Mouse (Mus musculus) heart, adult 2 months (tissue): ENCODE results near the gene Dnajc15. TPM values are rescaled to one million over a fixed set of nuclear protein-coding genes. Genes with fewer than 3 reads are reported as not detected.

ENCODE experiments used
- DNase-seq, 2 experiments: peaks; one replicate each; pipeline ENCODE4 v3.0.0; 2021
- H3K27ac ChIP-seq: fragments of 200-600 bp; 2 replicates; pipeline ENCODE4 v1.8.1; 2022
- H3K27me3 ChIP-seq: fragments of 200-500 bp; 2 replicates; pipeline ENCODE4 v1.6.1; 2012; ENCODE audit warnings: mild to moderate bottlenecking, low read length, inconsistent platforms, mixed read lengths; ENCODE audit not compliant: control insufficient read depth, insufficient read depth
- H3K36me3 ChIP-seq: fragments of 200-500 bp; 2 replicates; pipeline ENCODE4 v1.6.1; 2012; ENCODE audit warnings: low read length, inconsistent platforms; ENCODE audit not compliant: control insufficient read depth, insufficient read depth
- H3K4me1 ChIP-seq: fragments of 200-500 bp; 2 replicates; pipeline ENCODE4 v1.6.1; 2011; ENCODE audit warnings: low read length; ENCODE audit not compliant: control insufficient read depth, insufficient read depth
- H3K4me3 ChIP-seq: fragments of 200-600 bp; 2 replicates; pipeline ENCODE4 v1.8.1; 2022
- H3K79me2 ChIP-seq: fragments of 200-500 bp; replicated peaks from 2 replicates; pipeline ENCODE4 v1.6.1; 2012; ENCODE audit warnings: mild to moderate bottlenecking, inconsistent platforms, low read length, moderate library complexity, mixed read lengths; ENCODE audit not compliant: control insufficient read depth, insufficient read depth
- H3K9ac ChIP-seq: fragments of 200-500 bp; 2 replicates; pipeline ENCODE4 v1.6.1; 2012; ENCODE audit warnings: low read depth, mild to moderate bottlenecking, control low read depth, inconsistent platforms, low read length, mixed read lengths
- CTCF ChIP-seq: fragments of 200-600 bp; IDR thresholded peaks from 2 replicates; pipeline ENCODE4 v1.8.1; 2022; ENCODE audit warnings: antibody characterized with exemption, mild to moderate bottlenecking, moderate library complexity
- EP300 ChIP-seq: fragments of 200-500 bp; IDR thresholded peaks from 2 replicates; pipeline ENCODE4 v1.6.1; 2011; ENCODE audit warnings: low read depth, low read length, control low read depth; ENCODE audit not compliant: insufficient read depth
- POLR2A ChIP-seq: fragments of 200-500 bp; IDR thresholded peaks from 2 replicates; pipeline ENCODE4 v1.6.1; 2011; ENCODE audit warnings: mild to moderate bottlenecking, low read depth, low read length, control low read depth; ENCODE audit not compliant: insufficient read depth
- WGBS: fragments of 180-500 bp; shearing (Covaris S2); methylation state at CpG from one replicate; pipeline ENCODE4 v1.1.7; 2018; 5-methylcytosine and 5-hydroxymethylcytosine counted together
- intact Hi-C: fragments of 180-260 bp; cut with DNase I; formaldehyde crosslinking; loops from one replicate; pipeline ENCODE4 v1.15.1; 2025
- long read RNA-seq: library from polyadenylated mRNA; stranded (forward); transcript quantifications from one replicate; pipeline ENCODE4 v2.0.0, GENCODE M21; 2021
- polyA plus RNA-seq: library from polyadenylated mRNA; depleted of rRNA; stranded (reverse); fragments of >200 nt; gene quantifications from 2 replicates; pipeline ENCODE4 v1.2.3, GENCODE M21; 2012; rRNA removed
- total RNA-seq, 2 experiments: library from RNA; stranded (reverse); gene quantifications; 2 replicates each; pipeline ENCODE4 v1.2.3; 2021

Dnajc15 gene
- total RNA-seq (100 to 1,000 TPM; 243 to 278 TPM), polyA plus RNA-seq (20.8 and 39.1 TPM in 2 replicates)
- long read RNA-seq, full-length matches to known transcripts, result 133 of 140 reads
- long read RNA-seq, partial matches to known transcripts, result 1 of 140 reads
- long read RNA-seq, other reads (novel, unspliced or antisense), result 6 of 140 reads

- Histone ChIP-seq H3K9ac (peak within 1 kb of the TSS; percentile 76), H3K4me1 (peaks cover 1% of the 10 kb centered on the region), H3K36me3 (0 out of 2 replicates have a peak, but pooled peaks cover 2% of the 10 kb centered on the region), H3K27ac (peak within 1 kb of the TSS; percentile 77), H3K27me3 (no peaks in the 10 kb centered on the region), H3K79me2 (no peaks in the 10 kb centered on the region), H3K4me3 (peak within 1 kb of the TSS; percentile 95)
- peak; percentile 90 to 93 for DNase-seq
- intact Hi-C loops, result no loop called here
- TF ChIP-seq POLR2A (peak; percentile 22; the same call in 1 of the 2 replicates), EP300 (0 out of 2 replicates have a peak, but pooled peaks have one; percentile 10), CTCF (peak; percentile 41)
- WGBS, result 1% methylated on average over 44 of the region's 44 CpGs
Measured at GRCm38 (mm10) chr14:77874304-77875241, at the start of gene Dnajc15. Gene Dnajc15 (minus strand): TSS chr14:77875125.

GRCm38 (mm10) chr14:77923076-77923865, 48.3 kb upstream of the Dnajc15 start:
- intact Hi-C loops, result loop anchor here (5.0 to 10.0 kb wide), 2 partner anchors 438 to 1451 kb away; no protein-coding TSS in a partner anchor
- 54% methylated on average over 6 of the region's 6 CpGs for WGBS

DNA sequence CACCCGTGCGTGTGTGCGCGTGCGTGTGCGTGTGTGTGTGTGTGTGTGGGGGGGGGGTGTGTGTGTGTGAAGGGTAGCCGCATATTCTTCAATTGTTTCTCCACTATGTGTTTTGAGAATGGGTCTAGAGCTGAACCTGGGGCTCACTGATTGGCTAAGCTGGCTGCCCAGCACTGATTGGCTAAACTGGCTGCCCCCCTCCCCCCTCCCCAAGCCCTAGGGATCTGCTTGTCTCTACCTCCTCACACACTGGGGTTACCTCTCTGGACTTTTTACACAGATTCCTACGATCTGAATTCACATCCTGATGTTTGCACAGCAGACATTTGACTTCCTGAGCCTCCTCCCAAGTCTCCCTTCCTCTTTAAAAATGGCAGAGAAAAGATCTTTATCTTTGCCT, 46.7 kb upstream of the Dnajc15 start:
- no peak for DNase-seq
- WGBS, result 84% methylated on average over 8 of the region's 8 CpGs
- Histone ChIP-seq H3K4me1 (no peaks in the 10 kb centered on the region; the same call in 1 of the 2 replicates), H3K36me3 (no peaks in the 10 kb centered on the region), H3K27ac (no peak overlapping the region), H3K9ac (no peak overlapping the region), H3K27me3 (no peaks in the 10 kb centered on the region), H3K79me2 (no peaks in the 10 kb centered on the region), H3K4me3 (no peak overlapping the region)
- TF ChIP-seq CTCF (no peak), POLR2A (no peak), EP300 (no peak)
- intact Hi-C loops, result loop anchor here (5.0 to 10.0 kb wide), 2 partner anchors 437 to 1449 kb away; no protein-coding TSS in a partner anchor

More at GRCm38 (mm10) chr14:77923076-77923865, 48.3 kb upstream of the Dnajc15 start:
- Histone ChIP-seq H3K79me2 (no peaks in the 10 kb centered on the region), H3K4me3 (no peak overlapping the region), H3K27me3 (no peaks in the 10 kb centered on the region), H3K9ac (no peak overlapping the region), H3K27ac (no peak overlapping the region), H3K36me3 (no peaks in the 10 kb centered on the region), H3K4me1 (no peaks in the 10 kb centered on the region; the same call in 1 of the 2 replicates)
- TF ChIP-seq POLR2A, result no peak
- no peak for TF ChIP-seq EP300
- TF ChIP-seq CTCF, result no peak
- DNase-seq, result no peak

DNA sequence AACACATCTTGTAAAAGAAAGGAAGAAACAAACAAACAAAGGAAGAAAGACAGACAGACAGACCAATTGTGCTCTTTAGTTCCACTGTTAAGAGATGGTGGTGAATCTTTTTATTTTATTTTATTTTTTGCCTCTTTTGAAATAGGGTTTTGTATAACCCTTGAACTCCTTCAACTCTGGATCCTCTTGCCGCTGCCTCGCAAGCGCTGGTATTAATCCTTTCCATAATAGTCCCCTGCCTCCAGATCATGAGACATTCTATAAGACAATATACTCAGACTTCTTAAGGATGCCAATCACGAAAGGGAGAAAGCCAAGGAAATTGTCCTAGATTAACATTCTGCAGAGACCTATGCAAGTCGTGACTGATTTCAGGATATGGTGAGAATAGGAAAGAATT, 40.9 kb upstream of the Dnajc15 start:
- H3K4me3 ChIP-seq, result no peak overlapping the region
- 89% methylated on average over 5 of the region's 5 CpGs for WGBS

DNA sequence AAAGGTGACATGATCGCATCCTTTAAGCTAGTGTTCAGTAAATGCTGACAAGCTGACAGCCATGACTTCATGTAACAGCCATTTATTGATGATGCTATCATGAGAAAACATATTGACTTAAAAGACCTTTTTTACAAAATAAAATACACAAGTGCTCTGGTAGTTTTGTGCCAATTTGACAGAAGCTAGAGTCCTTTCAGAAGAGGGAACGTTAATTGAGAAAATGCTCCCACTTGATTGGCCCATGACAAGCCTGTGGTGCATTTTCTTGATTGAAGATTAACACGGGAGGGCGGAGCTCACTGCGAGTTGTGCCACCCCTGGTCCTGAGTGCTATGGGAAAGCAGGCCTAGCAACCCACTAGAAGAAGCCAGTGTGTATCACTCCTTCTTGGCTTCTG, 31.7 kb upstream of the Dnajc15 start:
- Histone ChIP-seq H3K9ac (no peak overlapping the region), H3K79me2 (no peaks in the 10 kb centered on the region), H3K27ac (no peak overlapping the region), H3K4me3 (no peak overlapping the region), H3K4me1 (no peaks in the 10 kb centered on the region), H3K36me3 (no peaks in the 10 kb centered on the region), H3K27me3 (no peaks in the 10 kb centered on the region)
- TF ChIP-seq EP300, result no peak
- no peak for TF ChIP-seq CTCF
- TF ChIP-seq POLR2A, result no peak
- DNase-seq, result no peak
- intact Hi-C loops, result no loop called here
- 87% methylated on average over 5 of the region's 5 CpGs for WGBS

More for the DNA sequence above, 40.9 kb upstream of the Dnajc15 start:
- no peak overlapping the region for H3K27ac ChIP-seq
- no peak overlapping the region for H3K9ac ChIP-seq
- TF ChIP-seq EP300 (no peak), POLR2A (no peak), CTCF (no peak)
- intact Hi-C loops, result no loop called here
- H3K27me3 ChIP-seq, result no peaks in the 10 kb centered on the region
- DNase-seq, result no peak
- no peaks in the 10 kb centered on the region for H3K4me1 ChIP-seq
- no peaks in the 10 kb centered on the region for H3K36me3 ChIP-seq
- no peaks in the 10 kb centered on the region for H3K79me2 ChIP-seq
